Mouse (Mus musculus) stomach, postnatal 0 days (tissue): ENCODE measurements around the gene Gng7. TPM values are rescaled to one million over a fixed set of nuclear protein-coding genes. Genes with fewer than 3 reads are reported as not detected.
A peak's percentile ranks its signal among the peaks of the same experiment; 100 is the strongest.

ENCODE experiments used
- ATAC-seq: fragments of 200-750 bp; cut with Nextera tagmentation; 2 replicates; pipeline ENCODE4 v1.8.0; 2017; ENCODE audit not compliant: low FRiP score, low TSS enrichment
- DNase-seq: peaks from one replicate; pipeline ENCODE4 v3.0.0-alpha.2; 2016; ENCODE audit warnings: low spot score
- H3K27ac ChIP-seq: fragments of 300-500 bp; sonication (generic); replicated peaks from 2 replicates; pipeline ENCODE4 v1.5.1; 2014; ENCODE audit warnings: mild to moderate bottlenecking, control low read depth
- H3K27me3 ChIP-seq: fragments of 300-500 bp; sonication (generic); 2 replicates; pipeline ENCODE4 v1.6.1; 2014; ENCODE audit warnings: low read length; ENCODE audit not compliant: control insufficient read depth, insufficient read depth
- H3K36me3 ChIP-seq: fragments of 300-500 bp; sonication (generic); 2 replicates; pipeline ENCODE4 v1.6.1; 2014; ENCODE audit warnings: low read length, mixed read lengths; ENCODE audit not compliant: control insufficient read depth, insufficient read depth
- H3K4me1 ChIP-seq: fragments of 300-500 bp; sonication (generic); replicated peaks from 2 replicates; pipeline ENCODE4 v1.6.1; 2014; ENCODE audit warnings: antibody characterized with exemption; ENCODE audit not compliant: control insufficient read depth, insufficient read depth
- H3K4me2 ChIP-seq: fragments of 300-500 bp; sonication (generic); replicated peaks from 2 replicates; pipeline ENCODE4 v1.6.1; 2014; ENCODE audit warnings: low read depth, mild to moderate bottlenecking, control low read depth, moderate library complexity
- H3K4me3 ChIP-seq: fragments of 300-500 bp; sonication (generic); 2 replicates; pipeline ENCODE4 v1.5.1; 2014; ENCODE audit warnings: low read depth, low read length, control low read depth
- H3K9ac ChIP-seq: fragments of 300-500 bp; sonication (generic); 2 replicates; pipeline ENCODE4 v1.6.1; 2014; ENCODE audit warnings: mild to moderate bottlenecking, low read length, control low read depth, mixed read lengths
- H3K9me3 ChIP-seq: fragments of 300-500 bp; sonication (generic); 2 replicates; pipeline ENCODE4 v1.6.1; 2016; ENCODE audit warnings: low read length; ENCODE audit not compliant: control insufficient read depth
- CTCF ChIP-seq: IDR thresholded peaks from 2 replicates; pipeline ENCODE4 v1.5.1; 2016; ENCODE audit warnings: antibody characterized with exemption, low read depth, mild to moderate bottlenecking, moderate library complexity
- EP300 ChIP-seq: optimal IDR thresholded peaks from 2 replicates; pipeline ENCODE3; 2016; ENCODE audit warnings: antibody characterized with exemption
- WGBS: fragments of 180-500 bp; shearing (Covaris S2); extraction: QIAGEN DNeasy Blood & Tissue Kit; methylation state at CpG from one replicate; pipeline ENCODE4 v1.1.7; 2014; 5-methylcytosine and 5-hydroxymethylcytosine counted together
- polyA plus RNA-seq: library from polyadenylated mRNA; unstranded; fragments of >200 nt; fragmentation: Nextera tagmentation; extraction: Ambion mirVana; gene quantifications from 2 replicates; pipeline ENCODE4 v1.2.1, GENCODE M21; 2015

Gene Gng7
- polyA plus RNA-seq, 1 experiment from 2014 or later: 1.3 TPM

DNA sequence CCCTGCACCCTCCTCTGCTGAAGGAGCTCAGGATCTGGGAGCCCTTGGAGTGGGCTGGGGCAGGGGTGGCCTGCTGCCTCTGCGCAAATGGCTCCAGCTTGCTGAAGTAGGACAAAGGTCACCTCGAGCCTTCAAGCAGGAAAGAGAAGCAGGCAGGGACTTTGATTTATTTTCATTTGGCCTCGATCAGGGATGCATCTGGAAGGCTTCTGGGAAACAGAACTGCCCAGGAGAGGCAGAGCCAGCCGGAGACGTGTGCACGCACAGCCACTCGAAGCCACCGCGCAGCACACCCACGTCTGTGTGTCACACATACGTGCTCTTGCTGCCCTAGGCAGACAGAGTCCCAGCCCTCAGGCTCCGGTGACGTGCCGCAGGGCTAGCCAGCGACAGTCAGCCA lies 43.2 kb downstream of the Gng7 start:
- TF ChIP-seq CTCF (no peak), EP300 (no peak)
- Histone ChIP-seq H3K4me2 (no peak overlapping the region), H3K27ac (no peak overlapping the region), H3K4me3 (no peak overlapping the region), H3K36me3 (no peaks in the 10 kb centered on the region), H3K9ac (no peak overlapping the region), H3K27me3 (no peaks in the 10 kb centered on the region), H3K9me3 (no peaks in the 10 kb centered on the region), H3K4me1 (no peaks in the 10 kb centered on the region)
- DNase-seq (no peak), ATAC-seq (peak; percentile 61)
- 65% methylated on average over 15 of the region's 15 CpGs for WGBS

DNA sequence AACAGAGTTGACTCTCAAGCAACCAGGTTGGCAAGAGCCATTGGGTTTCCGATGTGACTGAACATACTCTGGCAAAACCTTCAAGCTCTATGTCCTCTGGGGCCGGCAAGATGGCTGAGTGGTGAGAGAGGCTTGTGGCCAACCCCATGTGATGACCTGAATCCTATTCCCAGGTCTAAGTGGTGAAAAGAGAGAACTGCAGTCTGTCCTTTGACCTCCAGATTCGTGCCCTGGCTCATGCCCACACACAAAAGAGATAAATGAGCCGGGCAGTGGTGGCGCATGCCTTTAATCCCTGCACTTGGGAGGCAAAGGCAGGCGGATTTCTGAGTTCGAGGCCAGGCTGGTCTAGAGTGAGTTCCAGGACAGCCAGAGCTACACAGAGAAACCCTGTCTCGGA lies 44.6 kb downstream of the Gng7 start:
- TF ChIP-seq EP300: no peak
- no peak for TF ChIP-seq CTCF
- no peak overlapping the region for H3K4me3 ChIP-seq
- H3K4me1 ChIP-seq: 0 out of 2 replicates have a peak, but pooled peaks cover 2% of the 10 kb centered on the region
- no peak for DNase-seq
- no peaks in the 10 kb centered on the region for H3K36me3 ChIP-seq
- no peaks in the 10 kb centered on the region for H3K9me3 ChIP-seq
- WGBS: 84% methylated on average over 8 of the region's 8 CpGs
- no peak for ATAC-seq
- no peak overlapping the region for H3K9ac ChIP-seq
- H3K4me2 ChIP-seq: no peak overlapping the region
- no peak overlapping the region for H3K27ac ChIP-seq
- no peaks in the 10 kb centered on the region for H3K27me3 ChIP-seq

DNA sequence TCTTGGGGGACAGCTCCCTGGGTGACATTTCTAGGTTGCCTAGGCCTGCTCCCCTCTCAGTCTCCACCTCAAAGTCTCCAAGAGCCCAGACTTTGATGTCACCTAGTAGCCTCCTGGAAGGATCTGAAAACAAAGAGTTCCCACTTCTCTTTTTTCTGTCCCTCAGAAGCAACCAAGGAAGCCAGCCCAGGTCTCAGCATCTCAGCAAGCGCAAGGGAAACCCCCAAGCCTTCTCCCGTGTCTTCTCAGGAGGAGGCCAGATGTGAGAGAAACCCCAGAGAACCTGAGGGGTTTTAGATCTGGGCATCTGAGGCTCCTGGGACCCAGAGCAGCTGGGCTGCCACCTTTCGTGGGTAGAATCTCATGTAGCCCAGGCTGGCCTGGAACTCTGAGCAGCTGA lies 45.4 kb downstream of the Gng7 start:
- WGBS: 85% methylated on average over 3 of the region's 3 CpGs
- Histone ChIP-seq H3K9me3 (no peaks in the 10 kb centered on the region), H3K27me3 (no peaks in the 10 kb centered on the region), H3K9ac (no peak overlapping the region), H3K27ac (no peak overlapping the region), H3K4me2 (no peak overlapping the region), H3K4me3 (no peak overlapping the region), H3K4me1 (0 out of 2 replicates have a peak, but pooled peaks cover 2% of the 10 kb centered on the region), H3K36me3 (no peaks in the 10 kb centered on the region)
- no peak for DNase-seq
- TF ChIP-seq EP300: no peak
- no peak for TF ChIP-seq CTCF
- ATAC-seq: no peak

DNA sequence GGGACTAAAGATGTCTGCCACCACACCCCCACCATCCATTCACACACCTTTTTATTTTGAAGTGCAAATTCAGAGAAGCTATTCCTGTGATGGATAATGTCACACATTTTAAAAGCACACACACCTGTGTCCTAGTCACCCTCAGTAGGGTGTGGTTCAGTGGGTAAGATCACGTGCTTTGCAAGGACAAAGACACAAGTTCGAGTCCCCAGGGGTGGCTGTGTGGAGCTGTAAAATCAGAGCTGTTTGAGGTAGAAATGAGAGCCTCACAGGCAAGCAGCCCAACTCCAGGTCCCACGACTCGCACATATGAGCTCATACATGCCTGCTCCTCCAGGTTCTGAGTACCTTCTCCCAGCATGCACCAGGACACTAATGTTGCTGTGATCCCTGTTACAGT lies 46.6 kb downstream of the Gng7 start:
- 84% methylated on average over 4 of the region's 4 CpGs for WGBS
- TF ChIP-seq CTCF (no peak), EP300 (no peak)

DNA sequence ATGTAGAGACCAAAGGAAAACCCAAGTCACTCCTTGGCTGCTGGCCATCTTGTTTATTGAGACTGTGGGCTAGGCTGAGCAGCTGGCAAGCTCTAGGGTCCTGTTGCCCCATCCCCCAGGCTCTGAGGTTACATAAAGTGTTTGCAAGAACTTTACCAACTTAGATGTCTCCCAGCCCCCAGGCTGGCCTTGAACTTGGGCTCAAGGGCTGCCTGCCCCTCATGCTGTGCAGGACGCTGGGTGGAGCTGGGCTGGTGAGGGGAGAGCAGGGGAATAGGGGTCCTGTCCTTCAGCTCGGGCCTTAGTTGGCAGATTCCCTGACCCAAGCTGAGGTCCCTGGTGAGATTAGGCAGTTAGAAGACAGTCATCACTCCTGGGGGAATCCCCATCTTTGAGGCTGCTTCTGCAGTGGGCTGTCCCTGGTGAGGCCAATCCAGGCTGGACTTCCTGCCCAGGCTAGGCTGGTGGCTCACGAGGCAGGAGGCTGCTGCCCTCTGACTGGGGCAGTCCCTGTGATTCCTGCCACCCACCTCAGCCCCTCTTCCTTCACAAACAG lies 47.6 kb downstream of the Gng7 start:
- no peak for DNase-seq

More for the DNA sequence above, 46.6 kb downstream of the Gng7 start:
- Histone ChIP-seq H3K4me1 (peaks cover 8% of the 10 kb centered on the region), H3K27me3 (no peaks in the 10 kb centered on the region), H3K4me2 (no peak overlapping the region), H3K4me3 (no peak overlapping the region), H3K27ac (no peak overlapping the region), H3K36me3 (no peaks in the 10 kb centered on the region), H3K9ac (no peak overlapping the region), H3K9me3 (no peaks in the 10 kb centered on the region)
- no peak for DNase-seq
- no peak for ATAC-seq

DNA sequence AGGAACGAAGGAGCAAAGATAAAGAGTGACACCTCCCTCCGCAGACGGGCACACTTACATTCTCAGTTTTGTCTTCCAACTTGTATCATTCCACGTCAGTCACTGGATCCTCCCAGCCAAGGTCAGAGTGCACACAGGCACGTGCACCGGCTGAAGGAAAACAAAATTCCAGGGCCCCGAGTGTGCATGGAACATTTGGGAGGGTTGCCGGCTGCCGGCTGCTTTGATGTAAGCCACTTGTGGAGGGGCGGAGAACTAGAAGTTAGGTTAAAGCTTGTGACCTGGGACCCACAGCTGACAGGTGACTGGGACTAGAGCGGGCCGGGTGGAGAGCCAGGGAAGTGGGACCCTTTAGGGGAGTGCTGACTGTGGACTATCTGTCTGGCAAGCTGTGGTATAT lies 48.4 kb downstream of the Gng7 start:
- no peak overlapping the region for H3K4me2 ChIP-seq
- H3K9me3 ChIP-seq: no peaks in the 10 kb centered on the region
- H3K4me1 ChIP-seq: peaks cover 12% of the 10 kb centered on the region
- DNase-seq: no peak
- H3K4me3 ChIP-seq: no peak overlapping the region
- H3K9ac ChIP-seq: no peak overlapping the region
- no peak for TF ChIP-seq CTCF
- TF ChIP-seq EP300: no peak
- WGBS: 31% methylated on average over 12 of the region's 12 CpGs
- no peak overlapping the region for H3K27ac ChIP-seq
- no peak for ATAC-seq
- H3K27me3 ChIP-seq: no peaks in the 10 kb centered on the region
- H3K36me3 ChIP-seq: no peaks in the 10 kb centered on the region

More for the DNA sequence above, 47.6 kb downstream of the Gng7 start:
- ATAC-seq: no peak
- Histone ChIP-seq H3K4me2 (no peak overlapping the region), H3K27me3 (no peaks in the 10 kb centered on the region), H3K27ac (no peak overlapping the region), H3K4me1 (peaks cover 11% of the 10 kb centered on the region), H3K9me3 (no peaks in the 10 kb centered on the region), H3K36me3 (no peaks in the 10 kb centered on the region), H3K4me3 (no peak overlapping the region), H3K9ac (no peak overlapping the region)
- WGBS: 61% methylated on average over 3 of the region's 3 CpGs
- TF ChIP-seq CTCF: no peak
- no peak for TF ChIP-seq EP300
